Comparison of ENCODE assay signal across 24 mouse cellular contexts in genomic region chr2:9892541-9892940, GRCm38 (mm10). TPM values are rescaled to one million over a fixed set of nuclear protein-coding genes. Genes with fewer than 3 reads are reported as not detected.
DNase-seq lines count a peak whose midpoint lies in the region; ATAC-seq and TF ChIP-seq lines count a peak whose summit lies in the region.
"Had no signal": no experiment of that assay in that cellular context is flagged by ENCODE, and none has a peak within 500 bp of the region (broad histone marks: within the 10 kb centered on the region; RNA-seq: fewer than 3 reads in every experiment).

No protein-coding gene starts in this region.

- no peaks in the 10 kb centered on the region for H3K36me3 ChIP-seq in hindbrain, embryonic 11.5 days (ENCODE audit: control insufficient read depth, insufficient read depth, low read length)
- no peaks in the 10 kb centered on the region for H3K36me3 ChIP-seq in hindbrain, embryonic 10.5 days
- no peaks in the 10 kb centered on the region for H3K36me3 ChIP-seq in midbrain, embryonic 16.5 days (ENCODE audit: control insufficient read depth, insufficient read depth, low read length)
- no peaks in the 10 kb centered on the region for H3K36me3 ChIP-seq in midbrain, embryonic 15.5 days (replicated peaks)
- H3K36me3 ChIP-seq in MEL (ENCODE audit: control insufficient read depth in 1 of 2, insufficient read depth in 2 of 2, low read length in 2 of 2), result peaks cover 0 to 19% of the 10 kb centered on the region in 2 experiments; a peak in 2 of 4 replicates
- H3K36me3 ChIP-seq: embryonic facial prominence, embryonic 10.5 days; heart, embryonic 13.5 days; hindbrain, embryonic 13.5 days had no signal

- no peaks in the 10 kb centered on the region for H3K79me2 ChIP-seq in MEL (ENCODE audit: control insufficient read depth, insufficient read depth, low read length, poor library complexity)

- ATAC-seq in hindbrain, embryonic 11.5 days (ENCODE audit: low FRiP score), result no peak
- ATAC-seq in midbrain, embryonic 16.5 days, result no peak
- no peak for ATAC-seq in midbrain, embryonic 15.5 days (replicated peaks)
- ATAC-seq: inflammation-experienced regulatory T-cells, adult 6 months; intestine, postnatal 0 days had no signal

- no peak overlapping the region for H3K9ac ChIP-seq in hindbrain, embryonic 11.5 days (ENCODE audit: low read depth, low read length)
- H3K9ac ChIP-seq in midbrain, embryonic 16.5 days (ENCODE audit: low read depth, low read length), result no peak overlapping the region
- H3K9ac ChIP-seq in midbrain, embryonic 15.5 days, result no peak overlapping the region
- H3K9ac ChIP-seq in MEL (ENCODE audit: control insufficient read depth, low read depth, low read length, poor library complexity, severe bottlenecking), result no peak overlapping the region
- H3K9ac ChIP-seq: heart, embryonic 13.5 days; hindbrain, embryonic 13.5 days had no signal

- H3K4me2 ChIP-seq in hindbrain, embryonic 11.5 days (replicated peaks; ENCODE audit: low read depth, low read length), result no peak overlapping the region
- H3K4me2 ChIP-seq in midbrain, embryonic 16.5 days (ENCODE audit: low read length), result no peak overlapping the region
- H3K4me2 ChIP-seq in midbrain, embryonic 15.5 days, result no peak overlapping the region
- H3K4me2 ChIP-seq: heart, embryonic 13.5 days; hindbrain, embryonic 13.5 days had no signal

- H3K27ac ChIP-seq in hindbrain, embryonic 11.5 days (ENCODE audit: low read depth, low read length), result no peak overlapping the region
- no peak overlapping the region for H3K27ac ChIP-seq in hindbrain, embryonic 10.5 days
- H3K27ac ChIP-seq in midbrain, embryonic 16.5 days (ENCODE audit: low read length), result peak overlapping the region; percentile 7; the same call in 1 of the 2 replicates
- no peak overlapping the region for H3K27ac ChIP-seq in midbrain, embryonic 15.5 days
- no peak overlapping the region for H3K27ac ChIP-seq in MEL (ENCODE audit: control insufficient read depth, low read depth, low read length)
- H3K27ac ChIP-seq: embryonic facial prominence, embryonic 10.5 days; heart, embryonic 13.5 days; hindbrain, embryonic 13.5 days had no signal

- peaks cover 86% of the 10 kb centered on the region for H3K27me3 ChIP-seq in hindbrain, embryonic 11.5 days (ENCODE audit: control insufficient read depth, insufficient read depth, low read length)
- peaks cover 97% of the 10 kb centered on the region for H3K27me3 ChIP-seq in hindbrain, embryonic 10.5 days (ENCODE audit: insufficient read depth, poor library complexity, severe bottlenecking)
- H3K27me3 ChIP-seq in midbrain, embryonic 16.5 days (ENCODE audit: control insufficient read depth, insufficient read depth, low read depth, low read length), result peaks cover 38% of the 10 kb centered on the region
- H3K27me3 ChIP-seq in midbrain, embryonic 15.5 days (replicated peaks), result peaks cover 65% of the 10 kb centered on the region
- H3K27me3 ChIP-seq in MEL (ENCODE audit: control insufficient read depth in 1 of 2, insufficient read depth in 2 of 2, low read length in 2 of 2), result no peaks in the 10 kb centered on the region

- 7% methylated on average over 7 of the region's 7 CpGs for WGBS in hindbrain, embryonic 11.5 days
- WGBS in hindbrain, embryonic 10.5 days, result 9% methylated on average over 7 of the region's 7 CpGs
- 5% methylated on average over 7 of the region's 7 CpGs for WGBS in midbrain, embryonic 16.5 days
- WGBS in midbrain, embryonic 15.5 days, result 3% methylated on average over 7 of the region's 7 CpGs

- peak; percentile 33 for DNase-seq in hindbrain, embryonic 11.5 days (ENCODE audit: low spot score)
- DNase-seq in hindbrain, embryonic 10.5 days (ENCODE audit: low spot score), result no peak
- DNase-seq in MEL (ENCODE audit: low read depth, low spot score), result no peak
- DNase-seq in induced T-regulatory cell, adult 2 months (ENCODE audit: low read depth), result peak; percentile 29
- no peak for DNase-seq in cerebellum, postnatal 4 days (ENCODE audit: low spot score in 2 of 2)
- DNase-seq: adrenal gland, postnatal 10 days; cerebellum, adult 11-12 months; cerebellum, adult 9-10 months; cerebellum, postnatal 36 days; gastrocnemius, postnatal 36 days; heart, adult 11 months; heart, postnatal 36 days had no signal

- peak; percentile 55 to 58 for TF ChIP-seq EP300 in MEL (IDR thresholded peaks at IDR 0.05; ENCODE audit: low read depth in 1 of 2, low read length in 2 of 2)

- TF ChIP-seq CTCF in MEL (IDR thresholded peaks at IDR 0.05 in 2 of 3, conservative IDR thresholded peaks at IDR 0.05 in 1 of 3; ENCODE audit: control insufficient read depth in 1 of 3, insufficient read depth in 1 of 3, low read depth in 2 of 3, low read length in 3 of 3, poor library complexity in 1 of 3, severe bottlenecking in 1 of 3), result no peak

- no peak for TF ChIP-seq RAD21 in MEL (IDR thresholded peaks at IDR 0.05; ENCODE audit: low read depth, low read length)

- no peak for TF ChIP-seq POLR2A in MEL (IDR thresholded peaks at IDR 0.05; ENCODE audit: control insufficient read depth in 1 of 2, insufficient read depth in 1 of 2, low read depth in 1 of 2, low read length in 2 of 2, poor library complexity in 1 of 2)

- H3K4me3 ChIP-seq in hindbrain, embryonic 11.5 days (ENCODE audit: low read depth, low read length), result no peak overlapping the region
- no peak overlapping the region for H3K4me3 ChIP-seq in hindbrain, embryonic 10.5 days
- no peak overlapping the region for H3K4me3 ChIP-seq in midbrain, embryonic 16.5 days (ENCODE audit: low read depth, low read length)
- no peak overlapping the region for H3K4me3 ChIP-seq in midbrain, embryonic 15.5 days
- H3K4me3 ChIP-seq in MEL (ENCODE audit: control insufficient read depth in 1 of 2, insufficient read depth in 1 of 2, low read depth in 2 of 2, low read length in 2 of 2), result no peak overlapping the region
- H3K4me3 ChIP-seq: embryonic facial prominence, embryonic 10.5 days; heart, embryonic 13.5 days; hindbrain, embryonic 13.5 days had no signal

- H3K4me1 ChIP-seq in hindbrain, embryonic 11.5 days (replicated peaks; ENCODE audit: control insufficient read depth, insufficient read depth, low read length), result peaks cover 5% of the 10 kb centered on the region
- peaks cover 37% of the 10 kb centered on the region for H3K4me1 ChIP-seq in hindbrain, embryonic 10.5 days (replicated peaks)
- peaks cover 24% of the 10 kb centered on the region for H3K4me1 ChIP-seq in midbrain, embryonic 16.5 days (ENCODE audit: control insufficient read depth, insufficient read depth, low read length)
- peaks cover 19% of the 10 kb centered on the region; the same call in 1 of the 2 replicates for H3K4me1 ChIP-seq in midbrain, embryonic 15.5 days
- peaks cover 7 to 22% of the 10 kb centered on the region in 2 experiments for H3K4me1 ChIP-seq in MEL (ENCODE audit: control insufficient read depth in 1 of 2, insufficient read depth in 2 of 2, low read length in 2 of 2)

- H3K9me3 ChIP-seq in hindbrain, embryonic 11.5 days (ENCODE audit: control insufficient read depth, low read length), result no peaks in the 10 kb centered on the region
- H3K9me3 ChIP-seq in hindbrain, embryonic 10.5 days, result peaks cover 3% of the 10 kb centered on the region; the same call in 1 of the 2 replicates
- no peaks in the 10 kb centered on the region for H3K9me3 ChIP-seq in midbrain, embryonic 16.5 days (replicated peaks; ENCODE audit: control insufficient read depth, low read length, poor library complexity, severe bottlenecking)
- H3K9me3 ChIP-seq in midbrain, embryonic 15.5 days, result no peaks in the 10 kb centered on the region
- H3K9me3 ChIP-seq in MEL (replicated peaks; ENCODE audit: insufficient read depth, low read length), result no peaks in the 10 kb centered on the region
- H3K9me3 ChIP-seq: embryonic facial prominence, embryonic 10.5 days; heart, embryonic 13.5 days; hindbrain, embryonic 13.5 days had no signal

TF ChIP-seq in MEL, 35 proteins besides CTCF, POLR2A, EP300 and RAD21 (continues in another document):
- TF ChIP-seq MYC (IDR thresholded peaks at IDR 0.05; ENCODE audit: low read depth, low read length) (no peak), SMC3 (IDR thresholded peaks at IDR 0.05; ENCODE audit: low read depth, low read length) (no peak), POLR2AphosphoS5 (IDR thresholded peaks at IDR 0.05; ENCODE audit: borderline replicate concordance, low read depth, low read length) (no peak), HCFC1 (IDR thresholded peaks at IDR 0.05; ENCODE audit: low read depth, low read length) (no peak), MAZ (IDR thresholded peaks at IDR 0.05; ENCODE audit: low read depth, low read length) (no peak), E2F4 (IDR thresholded peaks at IDR 0.05; ENCODE audit: borderline replicate concordance, low read depth, low read length) (no peak)

RNA-seq across cellular contexts. Expression of gene Gata3, which starts 2.7 kb away (rescaled TPM):
- 18.6 and 22.9 TPM in 2 replicates for polyA plus RNA-seq in hindbrain, embryonic 11.5 days (2014; fragmentation: Nextera tagmentation; extraction: Ambion mirVana)
- 14.2 and 16.8 TPM in 2 replicates for polyA plus RNA-seq in hindbrain, embryonic 10.5 days (2016; fragmentation: Nextera tagmentation; extraction: Ambion mirVana)
- 84.5 and 92.5 TPM in 2 replicates for polyA plus RNA-seq in midbrain, embryonic 16.5 days (2015; fragmentation: Nextera tagmentation; extraction: Ambion mirVana)
- 99.1 and 116 TPM in 2 replicates for polyA plus RNA-seq in midbrain, embryonic 15.5 days (2015; fragmentation: Nextera tagmentation; extraction: Ambion mirVana)
- 0.12 and 0.46 TPM in 2 replicates for total RNA-seq in MEL (2012; rRNA removed)
- polyA plus RNA-seq in MEL (2012; ENCODE audit: insufficient read depth in 1 of 2, insufficient read length in 2 of 2, low read depth in 1 of 2, low replicate concordance in 2 of 2, missing spikeins in 1 of 2), result 1 to 10 TPM in 1 of 2 experiments, not detected in 1; 2.0 TPM

RNA-seq across cellular contexts. Expression of gene 9230102O04Rik, which starts 3.2 kb away (rescaled TPM):
- polyA plus RNA-seq in hindbrain, embryonic 11.5 days (2014; fragmentation: Nextera tagmentation; extraction: Ambion mirVana), result 1.6 and 3.3 TPM in 2 replicates
- polyA plus RNA-seq in hindbrain, embryonic 10.5 days (2016; fragmentation: Nextera tagmentation; extraction: Ambion mirVana), result 0.54 TPM in 1 of 2 replicates, not detected in the other
- polyA plus RNA-seq in midbrain, embryonic 16.5 days (2015; fragmentation: Nextera tagmentation; extraction: Ambion mirVana), result 2.3 and 4.0 TPM in 2 replicates
- polyA plus RNA-seq in midbrain, embryonic 15.5 days (2015; fragmentation: Nextera tagmentation; extraction: Ambion mirVana), result 4.0 and 4.8 TPM in 2 replicates
- 0.50 and 1.5 TPM in 2 replicates for total RNA-seq in MEL (2012; rRNA removed)
- 1 to 10 TPM in 1 of 2 experiments, not detected in 1; 2.4 TPM for polyA plus RNA-seq in MEL (2012; ENCODE audit: insufficient read depth in 1 of 2, insufficient read length in 2 of 2, low read depth in 1 of 2, low replicate concordance in 2 of 2, missing spikeins in 1 of 2)
- total RNA-seq: adrenal gland, postnatal 10 days; ES-E14; gastrocnemius, adult 8-10 months; gastrocnemius, postnatal 36 days; heart, postnatal 36 days had no signal
- polyA plus RNA-seq: embryonic facial prominence, embryonic 10.5 days; embryonic facial prominence, embryonic 14.5 days; heart, embryonic 13.5 days; heart, postnatal 0 days; intestine, postnatal 0 days had no signal

RNA-seq across cellular contexts. Expression of gene 4930412O13Rik, which starts 11.5 kb away (rescaled TPM):
- polyA plus RNA-seq in hindbrain, embryonic 11.5 days (2014; fragmentation: Nextera tagmentation; extraction: Ambion mirVana), result 0.24 and 0.71 TPM in 2 replicates
- 0.75 and 1.0 TPM in 2 replicates for polyA plus RNA-seq in hindbrain, embryonic 10.5 days (2016; fragmentation: Nextera tagmentation; extraction: Ambion mirVana)
- polyA plus RNA-seq in midbrain, embryonic 16.5 days (2015; fragmentation: Nextera tagmentation; extraction: Ambion mirVana), result 1.1 and 1.6 TPM in 2 replicates
- 1.3 and 2.2 TPM in 2 replicates for polyA plus RNA-seq in midbrain, embryonic 15.5 days (2015; fragmentation: Nextera tagmentation; extraction: Ambion mirVana)
- total RNA-seq in MEL (2012; rRNA removed), result not detected in 2 replicates
- under 1 TPM in 1 of 2 experiments, not detected in 1; 0.28 TPM for polyA plus RNA-seq in MEL (2012; ENCODE audit: insufficient read depth in 1 of 2, insufficient read length in 2 of 2, low read depth in 1 of 2, low replicate concordance in 2 of 2, missing spikeins in 1 of 2)
- total RNA-seq: gastrocnemius, adult 8-10 months; gastrocnemius, postnatal 36 days; heart, postnatal 36 days had no signal
- polyA plus RNA-seq: forebrain, embryonic 14.5 days; heart, postnatal 0 days; inflammation-experienced regulatory T-cells, adult 6 months; intestine, postnatal 0 days had no signal

Comparison
In these comparisons a context has a peak if more than half of its experiments do, and no peak if none do; other contexts are left out.
1. DNase-seq: peak in hindbrain, embryonic 11.5 days (single experiment) and induced T-regulatory cell, adult 2 months (single experiment); none in hindbrain, embryonic 10.5 days (single experiment), MEL (single experiment) and cerebellum, postnatal 4 days (0 of 2).